Mouse (Mus musculus) midbrain, embryonic 11.5 days (tissue): Measurements from ENCODE around the gene Gm867. TPM values are rescaled to one million over a fixed set of nuclear protein-coding genes. Genes with fewer than 3 reads are reported as not detected.

Source experiments
- ATAC-seq: fragments of 200-750 bp; cut with Nextera tagmentation; 2 replicates; pipeline ENCODE4 v1.8.0; 2017; ENCODE audit warnings: moderate TSS enrichment, moderate library complexity; ENCODE audit not compliant: low FRiP score
- DNase-seq: peaks from one replicate; pipeline ENCODE4 v3.0.0; 2015; ENCODE audit warnings: low spot score; ENCODE audit errors: missing footprints
- H3K27ac ChIP-seq: fragments of 300-500 bp; sonication (generic); 2 replicates; pipeline ENCODE4 v1.5.1; 2014; ENCODE audit warnings: low read depth, low read length
- H3K27me3 ChIP-seq: fragments of 300-500 bp; sonication (generic); 2 replicates; pipeline ENCODE4 v1.6.1; 2014; ENCODE audit warnings: mild to moderate bottlenecking, low read length, moderate library complexity, mixed read lengths; ENCODE audit not compliant: control insufficient read depth, insufficient read depth
- H3K36me3 ChIP-seq: fragments of 300-500 bp; sonication (generic); 2 replicates; pipeline ENCODE4 v1.6.1; 2014; ENCODE audit warnings: mild to moderate bottlenecking, low read length, moderate library complexity, mixed read lengths; ENCODE audit not compliant: control insufficient read depth, insufficient read depth
- H3K4me1 ChIP-seq: fragments of 300-500 bp; sonication (generic); 2 replicates; pipeline ENCODE4 v1.6.1; 2014; ENCODE audit warnings: low read length; ENCODE audit not compliant: control insufficient read depth, insufficient read depth
- H3K4me2 ChIP-seq: fragments of 300-500 bp; sonication (generic); 2 replicates; pipeline ENCODE4 v1.6.1; 2014; ENCODE audit warnings: mild to moderate bottlenecking, moderate library complexity
- H3K4me3 ChIP-seq: fragments of 300-500 bp; sonication (generic); 2 replicates; pipeline ENCODE4 v1.5.1; 2014; ENCODE audit warnings: low read depth, low read length
- H3K9ac ChIP-seq: fragments of 300-500 bp; sonication (generic); 2 replicates; pipeline ENCODE4 v1.6.1; 2014; ENCODE audit warnings: low read length
- H3K9me3 ChIP-seq: fragments of 300-500 bp; sonication (generic); 2 replicates; pipeline ENCODE4 v1.6.1; 2016; ENCODE audit warnings: low read length; ENCODE audit not compliant: control insufficient read depth
- WGBS: fragments of 180-500 bp; shearing (Covaris S2); extraction: QIAGEN DNeasy Blood & Tissue Kit; methylation state at CpG from one replicate; pipeline ENCODE4 v1.1.7; 2014; 5-methylcytosine and 5-hydroxymethylcytosine counted together
- polyA plus RNA-seq: library from polyadenylated mRNA; unstranded; fragments of >200 nt; fragmentation: Nextera tagmentation; extraction: Ambion mirVana; gene quantifications from 2 replicates; pipeline ENCODE4 v1.2.1, GENCODE M21; 2014

The Gm867 gene
- polyA plus RNA-seq, 1 experiment from 2014 or later = 1.5 TPM

DNA sequence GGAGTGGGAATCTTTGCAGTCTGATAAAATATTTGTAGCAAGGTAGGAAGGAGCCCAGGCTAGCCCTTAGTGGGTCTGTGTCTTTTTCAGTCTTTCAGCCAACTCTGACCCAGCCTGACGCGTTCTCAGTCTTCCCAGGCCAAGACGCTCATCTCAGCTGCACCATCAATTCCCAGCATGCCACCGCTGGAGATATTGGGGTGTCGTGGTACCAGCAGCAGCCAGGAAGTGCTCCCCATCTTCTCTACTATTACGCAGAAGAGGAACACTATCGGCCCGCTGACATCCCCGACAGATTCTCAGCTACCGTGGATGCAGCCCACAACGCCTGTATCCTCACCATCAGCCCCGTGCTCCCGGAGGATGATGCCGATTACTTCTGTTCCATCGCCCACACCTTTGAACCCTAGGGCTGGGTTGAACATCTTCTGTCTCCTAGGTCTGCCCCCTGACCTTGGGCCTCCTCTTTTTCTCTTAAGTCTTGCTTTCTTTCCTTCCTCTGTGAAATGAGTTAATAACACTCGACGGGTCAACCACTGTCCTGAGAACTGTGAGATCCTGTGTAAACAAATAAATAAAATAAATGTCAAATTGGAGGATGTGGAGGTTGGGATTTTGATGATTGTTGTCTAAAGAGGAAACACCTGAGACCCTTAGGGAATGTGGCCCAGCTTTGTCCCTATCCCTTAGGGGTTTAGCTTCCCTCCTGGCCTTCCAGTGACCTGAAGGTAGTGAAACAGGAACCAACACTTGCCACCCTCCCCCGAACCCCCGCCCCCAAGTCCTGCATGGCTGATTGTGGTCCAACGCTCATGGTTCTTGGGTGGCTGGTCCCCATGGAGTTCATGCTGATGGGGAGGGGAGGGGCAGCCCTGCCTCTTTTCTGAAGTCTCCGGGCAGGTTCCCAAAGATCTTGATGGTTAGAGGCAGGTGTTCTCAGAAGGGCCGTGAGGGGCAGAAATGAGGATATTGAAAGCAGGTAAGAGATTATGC lies 8.9 kb upstream of the Gm867 start:
- WGBS = 83% methylated on average over 22 of the region's 22 CpGs
- Histone ChIP-seq H3K9ac (no peak overlapping the region), H3K4me1 (peaks cover 6% of the 10 kb centered on the region; the same call in 1 of the 2 replicates), H3K27me3 (peaks cover 9% of the 10 kb centered on the region; the same call in 1 of the 2 replicates), H3K36me3 (no peaks in the 10 kb centered on the region), H3K9me3 (no peaks in the 10 kb centered on the region), H3K4me3 (no peak overlapping the region), H3K27ac (no peak overlapping the region), H3K4me2 (no peak overlapping the region)
- DNase-seq (peak; percentile 71), ATAC-seq (no peak)

DNA sequence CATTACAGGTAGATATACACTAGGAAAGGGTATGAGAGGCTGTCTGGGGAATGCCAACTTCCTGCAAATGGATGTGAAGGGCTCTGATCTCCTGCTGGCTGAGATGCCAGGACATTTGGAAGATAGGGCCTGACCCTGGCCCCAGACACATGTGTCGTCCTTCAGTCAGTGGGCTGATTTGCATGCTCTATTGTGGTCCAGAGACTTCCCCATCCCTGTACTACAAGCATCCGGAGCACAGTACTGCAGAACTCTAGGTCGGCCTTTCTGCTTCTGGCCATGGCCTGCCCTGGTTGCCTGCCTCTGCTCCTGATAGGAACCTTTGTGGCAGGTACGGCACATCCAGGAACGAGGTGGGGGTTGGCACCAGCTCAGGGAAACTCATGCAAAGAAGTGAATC lies 7.6 kb upstream of the Gm867 start:
- Histone ChIP-seq H3K4me2 (no peak overlapping the region), H3K4me1 (peaks cover 6% of the 10 kb centered on the region; the same call in 1 of the 2 replicates), H3K27me3 (peaks cover 9% of the 10 kb centered on the region; the same call in 1 of the 2 replicates), H3K27ac (no peak overlapping the region), H3K4me3 (no peak overlapping the region), H3K36me3 (no peaks in the 10 kb centered on the region), H3K9ac (no peak overlapping the region), H3K9me3 (no peaks in the 10 kb centered on the region)
- ATAC-seq (no peak), DNase-seq (no peak)
- 79% methylated on average over 5 of the region's 5 CpGs for WGBS

DNA sequence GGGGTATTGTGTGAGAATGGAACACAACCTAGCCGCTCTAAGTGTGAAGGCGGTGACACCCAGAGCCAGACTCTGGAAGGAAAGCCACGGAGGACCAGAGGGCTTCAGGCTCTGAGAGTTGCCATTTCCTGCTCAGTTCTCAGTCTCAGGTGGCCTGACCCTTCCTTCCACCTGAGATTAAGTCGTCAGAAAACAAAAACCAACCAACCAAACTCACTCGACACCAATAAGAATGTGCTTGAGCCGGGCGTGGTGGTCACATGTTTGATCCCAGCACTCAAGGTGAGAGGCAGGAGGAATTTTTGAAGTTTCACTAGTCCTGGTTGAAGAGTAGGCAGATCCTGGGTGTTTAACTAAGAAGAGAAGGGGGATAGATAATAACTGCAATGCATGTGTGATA lies 5.4 kb upstream of the Gm867 start:
- WGBS = 82% methylated on average over 7 of the region's 7 CpGs
- no peaks in the 10 kb centered on the region for H3K9me3 ChIP-seq
- peaks cover 9% of the 10 kb centered on the region; the same call in 1 of the 2 replicates for H3K27me3 ChIP-seq
- H3K4me2 ChIP-seq = no peak overlapping the region
- peaks cover 3% of the 10 kb centered on the region; the same call in 1 of the 2 replicates for H3K4me1 ChIP-seq
- DNase-seq (no peak), ATAC-seq (no peak)
- no peaks in the 10 kb centered on the region for H3K36me3 ChIP-seq
- H3K9ac ChIP-seq = no peak overlapping the region
- H3K4me3 ChIP-seq = no peak overlapping the region
- no peak overlapping the region for H3K27ac ChIP-seq

DNA sequence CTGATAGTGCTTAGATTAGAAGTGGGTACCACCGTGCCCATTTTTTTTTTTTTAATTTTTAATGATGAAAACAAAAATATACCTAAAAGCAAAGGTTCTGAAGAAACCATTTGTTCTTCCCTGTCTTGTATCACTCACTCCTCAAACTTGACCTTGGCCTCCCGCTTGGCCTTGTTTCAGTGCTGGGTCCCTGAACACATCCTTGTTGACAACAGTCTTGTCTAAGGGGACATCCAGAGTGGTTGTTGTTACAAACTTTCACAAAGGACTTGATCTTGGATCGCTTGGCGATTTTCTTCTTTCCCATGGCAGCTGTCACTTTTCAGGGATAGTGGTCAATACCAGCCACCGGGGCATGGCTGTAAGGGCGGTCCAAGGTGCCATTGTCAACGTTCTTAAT lies 4.7 kb upstream of the Gm867 start:
- H3K9ac ChIP-seq = no peak overlapping the region
- H3K36me3 ChIP-seq = no peaks in the 10 kb centered on the region
- no peaks in the 10 kb centered on the region for H3K9me3 ChIP-seq
- no peak for ATAC-seq
- WGBS = 91% methylated on average over 7 of the region's 7 CpGs
- H3K27me3 ChIP-seq = peaks cover 6% of the 10 kb centered on the region; the same call in 1 of the 2 replicates
- H3K4me2 ChIP-seq = no peak overlapping the region
- peak; percentile 80 for DNase-seq
- no peak overlapping the region for H3K27ac ChIP-seq
- no peaks in the 10 kb centered on the region for H3K4me1 ChIP-seq
- no peak overlapping the region for H3K4me3 ChIP-seq

DNA sequence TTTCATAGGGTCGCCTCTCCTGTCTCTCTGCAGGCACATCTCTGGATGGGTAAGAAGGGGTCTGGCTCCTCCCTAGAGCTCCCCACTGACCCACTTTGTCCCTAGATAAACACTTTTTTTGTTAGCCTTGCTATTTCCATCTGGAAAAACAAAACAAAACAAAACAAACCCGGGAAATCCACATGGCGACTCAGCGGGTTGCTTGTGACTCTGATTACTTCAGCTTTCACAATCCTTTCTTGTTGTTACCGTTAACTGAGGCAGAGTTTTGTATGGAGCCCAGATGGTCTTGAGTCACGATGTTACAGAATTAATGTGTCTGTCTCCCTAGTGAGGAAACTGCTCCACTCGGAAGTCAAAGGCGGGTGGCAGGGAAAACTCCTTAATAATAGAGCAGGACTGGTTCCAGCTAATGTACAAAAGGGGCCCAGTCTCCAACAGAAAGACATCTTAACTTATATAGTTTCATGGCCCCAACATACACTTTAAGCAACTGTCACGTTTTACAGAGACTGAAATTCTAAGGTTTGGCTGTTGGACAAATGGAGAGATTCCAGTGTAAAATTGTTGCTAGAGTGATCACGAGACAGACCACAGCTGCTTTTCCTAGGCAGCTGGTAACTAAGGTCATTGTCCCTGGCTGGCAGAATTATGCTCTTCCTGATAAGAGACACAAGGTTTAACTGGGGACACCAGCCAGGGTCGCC lies 3.7 kb upstream of the Gm867 start:
- H3K9me3 ChIP-seq = no peaks in the 10 kb centered on the region
- ATAC-seq = no peak
- peak; percentile 82 for DNase-seq

DNA sequence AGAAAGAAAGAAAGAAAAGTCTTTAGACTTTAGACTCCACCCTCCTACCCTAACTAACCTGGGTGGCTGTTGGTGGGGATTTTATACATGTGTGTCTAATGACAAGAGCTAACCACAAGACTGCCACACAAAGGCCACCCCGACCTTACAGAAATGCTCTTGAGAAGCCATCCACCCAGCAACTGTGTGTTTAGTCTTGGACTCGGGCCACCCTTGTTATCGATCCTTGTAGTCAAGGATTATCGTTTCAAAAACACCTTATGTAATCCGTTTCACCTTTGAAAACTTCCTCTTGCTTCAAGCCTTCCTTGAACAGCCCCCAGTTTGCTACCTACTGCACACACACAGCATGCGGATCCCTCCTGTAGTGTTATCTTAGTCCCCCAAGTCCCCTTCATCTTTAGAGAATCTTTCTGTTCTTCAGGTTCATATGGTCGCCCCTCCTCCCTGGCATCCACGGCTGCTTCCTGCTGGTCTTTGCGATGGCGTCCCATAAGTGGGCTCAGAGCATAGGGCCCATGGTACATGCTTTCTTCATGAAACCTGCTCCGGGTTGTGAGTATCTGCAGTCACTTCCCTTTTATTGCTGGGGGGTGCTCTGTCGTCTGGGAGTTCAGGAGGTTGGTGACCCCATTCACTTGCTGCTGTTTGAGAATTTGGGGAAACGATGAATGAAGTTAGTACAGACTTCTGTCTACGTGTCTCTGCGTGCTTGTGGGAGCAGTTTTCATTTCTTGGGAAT lies 2.4 kb upstream of the Gm867 start, which contains the start of gene Vpreb3:
Gene Vpreb3, plus strand, starts transcription at position 322 of the 742 bp plus-strand sequence.
- no peak within 1 kb of the TSS for H3K9ac ChIP-seq
- no peaks in the 10 kb centered on the region for H3K27me3 ChIP-seq
- no peak within 1 kb of the TSS for H3K4me2 ChIP-seq
- DNase-seq (peak; percentile 65), ATAC-seq (no peak)
- no peaks in the 10 kb centered on the region for H3K9me3 ChIP-seq
- H3K4me1 ChIP-seq = no peaks in the 10 kb centered on the region
- H3K36me3 ChIP-seq = no peaks in the 10 kb centered on the region
- no peak within 1 kb of the TSS for H3K4me3 ChIP-seq
- no peak within 1 kb of the TSS for H3K27ac ChIP-seq
- WGBS = 80% methylated on average over 15 of the region's 15 CpGs

More for the DNA sequence above, 3.7 kb upstream of the Gm867 start:
- Histone ChIP-seq H3K9ac (no peak overlapping the region), H3K4me1 (no peaks in the 10 kb centered on the region), H3K4me2 (no peak overlapping the region), H3K27me3 (no peaks in the 10 kb centered on the region; the same call in 1 of the 2 replicates), H3K4me3 (no peak overlapping the region), H3K36me3 (no peaks in the 10 kb centered on the region), H3K27ac (no peak overlapping the region)
- WGBS = 33% methylated on average over 11 of the region's 11 CpGs

DNA sequence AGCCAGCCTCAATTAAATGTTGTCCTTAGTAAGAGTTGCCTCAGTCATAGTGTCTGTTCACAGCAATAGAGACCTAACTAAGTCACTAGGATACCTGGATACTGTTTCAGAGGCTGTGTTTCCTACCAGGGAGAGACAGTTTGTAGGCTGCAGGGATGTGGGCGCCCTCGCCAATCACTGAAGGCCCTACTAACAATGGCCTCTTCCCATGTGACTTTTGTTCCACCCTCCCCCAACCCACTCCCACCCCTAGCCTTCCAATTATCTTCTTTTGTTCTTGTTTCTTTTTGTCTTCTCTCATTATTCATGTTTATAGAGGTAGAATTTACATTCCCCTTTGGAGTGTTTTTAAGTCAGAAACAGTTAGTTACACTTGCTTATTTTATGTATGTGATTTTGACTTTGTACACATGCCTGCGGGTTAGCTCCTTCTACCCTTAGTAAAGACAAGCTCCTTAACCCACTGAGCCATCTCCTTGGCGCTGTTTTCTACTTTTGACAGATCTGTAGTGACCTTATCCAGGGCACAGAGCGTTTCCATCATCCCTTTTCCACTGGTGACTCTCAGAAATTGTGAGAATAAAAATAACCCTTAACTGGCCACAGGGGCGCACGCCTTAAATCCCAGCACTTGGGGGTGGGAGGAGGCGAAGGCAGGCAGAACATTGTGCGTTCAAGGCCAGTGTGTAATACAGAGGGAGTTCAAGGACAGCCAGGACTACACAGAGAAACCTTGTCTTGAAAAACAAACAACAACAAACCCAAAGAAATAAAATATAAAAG lies 761 bp upstream of the Gm867 start:
- Histone ChIP-seq H3K9ac (no peak overlapping the region), H3K4me3 (no peak overlapping the region), H3K4me2 (no peak overlapping the region), H3K36me3 (no peaks in the 10 kb centered on the region), H3K27me3 (peaks cover 9% of the 10 kb centered on the region), H3K27ac (no peak overlapping the region), H3K9me3 (no peaks in the 10 kb centered on the region), H3K4me1 (no peaks in the 10 kb centered on the region)
- ATAC-seq (no peak), DNase-seq (peak; percentile 60)
- WGBS = 66% methylated on average over 9 of the region's 9 CpGs
